Mouse (Mus musculus): ENCODE data around the gene Armcx5. TPM values are rescaled to one million over a fixed set of nuclear protein-coding genes. Genes with fewer than 3 reads are reported as not detected.

Armcx5 gene
- total RNA-seq (2021) (1 to 10 TPM; 4.9 to 6.5 TPM), polyA plus RNA-seq (2012; rRNA removed) (1.8 and 3.0 TPM in 2 replicates)
- long read RNA-seq, partial matches to known transcripts = 0 of 5 reads
- long read RNA-seq, other reads (novel, unspliced or antisense) = 1 of 5 reads

GRCm38 (mm10) chrX:135742304-135743055 lies at the start of gene Armcx5, which contains the start of gene Gprasp1:
Gene Armcx5 (plus strand): TSS chrX:135742733.
Gene Gprasp1 (plus strand): TSS chrX:135742733.
- no peaks in the 10 kb centered on the region for H3K27me3 ChIP-seq (ENCODE audit: control insufficient read depth, insufficient read depth, low read length)
- 10% methylated on average over 48 of the region's 48 CpGs for WGBS
- peak within 1 kb of the TSS; percentile 84 for H3K27ac ChIP-seq
- peak within 1 kb of the TSS; percentile 70 for H3K4me3 ChIP-seq
- peak within 1 kb of the TSS; percentile 95 for H3K9ac ChIP-seq (ENCODE audit: low read depth, low read length)
- peak; percentile 89 for DNase-seq
- 0 out of 2 replicates have a peak, but pooled peaks cover 2% of the 10 kb centered on the region for H3K36me3 ChIP-seq (ENCODE audit: control insufficient read depth, insufficient read depth, low read length)
- intact Hi-C loops (cut with DNase I) = loop anchor here (5.0 to 10.0 kb wide), 2 partner anchors 88 to 145 kb away; no protein-coding TSS in a partner anchor
- H3K79me2 ChIP-seq (replicated peaks; ENCODE audit: control insufficient read depth, insufficient read depth, low read length) = no peaks in the 10 kb centered on the region
- TF ChIP-seq POLR2A (IDR thresholded peaks at IDR 0.05; ENCODE audit: insufficient read depth, low read depth, low read length) (peak; percentile 82), CTCF (IDR thresholded peaks at IDR 0.05) (no peak)
- H3K4me1 ChIP-seq (ENCODE audit: control insufficient read depth, insufficient read depth, low read length) = no peaks in the 10 kb centered on the region

- H3K4me3 ChIP-seq = no peak within 1 kb of the TSS
- TF ChIP-seq EP300 (IDR thresholded peaks at IDR 0.05; ENCODE audit: insufficient read depth, low read depth, low read length) (no peak), CTCF (IDR thresholded peaks at IDR 0.05) (no peak), POLR2A (IDR thresholded peaks at IDR 0.05; ENCODE audit: insufficient read depth, low read depth, low read length) (no peak)
- no peaks in the 10 kb centered on the region for H3K36me3 ChIP-seq (ENCODE audit: control insufficient read depth, insufficient read depth, low read length)
- WGBS = 76% methylated on average over 1 of the region's 1 CpGs
- H3K4me1 ChIP-seq (ENCODE audit: control insufficient read depth, insufficient read depth, low read length) = no peaks in the 10 kb centered on the region
- H3K27ac ChIP-seq = no peak within 1 kb of the TSS
- no peak within 1 kb of the TSS for H3K9ac ChIP-seq (ENCODE audit: low read depth, low read length)
- intact Hi-C loops (cut with DNase I) = no loop called here
- no peaks in the 10 kb centered on the region for H3K27me3 ChIP-seq (ENCODE audit: control insufficient read depth, insufficient read depth, low read length)
- no peak for DNase-seq
- no peaks in the 10 kb centered on the region for H3K79me2 ChIP-seq (replicated peaks; ENCODE audit: control insufficient read depth, insufficient read depth, low read length)
These were observed 48.9 kb upstream of the Armcx5 start, which contains the start of gene Tcp11x2 for GRCm38 (mm10) chrX:135693633-135694032. Gene Tcp11x2 (minus strand): TSS chrX:135693790.

GRCm38 (mm10) chrX:135703111-135703510 lies 39.4 kb upstream of the Armcx5 start:
- Histone ChIP-seq H3K4me3 (no peak overlapping the region), H3K79me2 (replicated peaks; ENCODE audit: control insufficient read depth, insufficient read depth, low read length) (no peaks in the 10 kb centered on the region), H3K9ac (ENCODE audit: low read depth, low read length) (no peak overlapping the region), H3K36me3 (ENCODE audit: control insufficient read depth, insufficient read depth, low read length) (no peaks in the 10 kb centered on the region), H3K4me1 (ENCODE audit: control insufficient read depth, insufficient read depth, low read length) (no peaks in the 10 kb centered on the region), H3K27ac (no peak overlapping the region), H3K27me3 (ENCODE audit: control insufficient read depth, insufficient read depth, low read length) (no peaks in the 10 kb centered on the region)
- 81% methylated on average over 1 of the region's 1 CpGs for WGBS
- TF ChIP-seq POLR2A (IDR thresholded peaks at IDR 0.05; ENCODE audit: insufficient read depth, low read depth, low read length) = no peak
- no peak for TF ChIP-seq EP300 (IDR thresholded peaks at IDR 0.05; ENCODE audit: insufficient read depth, low read depth, low read length)
- no peak for TF ChIP-seq CTCF (IDR thresholded peaks at IDR 0.05)
- intact Hi-C loops (cut with DNase I) = loop anchor here (5.0 to 10.0 kb wide), 2 partner anchors 51 to 52 kb away; no protein-coding TSS in a partner anchor
- DNase-seq = no peak

GRCm38 (mm10) chrX:135704349-135704748 lies 38.2 kb upstream of the Armcx5 start:
- no peaks in the 10 kb centered on the region for H3K27me3 ChIP-seq (ENCODE audit: control insufficient read depth, insufficient read depth, low read length)
- H3K36me3 ChIP-seq (ENCODE audit: control insufficient read depth, insufficient read depth, low read length) = no peaks in the 10 kb centered on the region
- no peaks in the 10 kb centered on the region for H3K79me2 ChIP-seq (replicated peaks; ENCODE audit: control insufficient read depth, insufficient read depth, low read length)
- no peak for DNase-seq
- 18% methylated on average over 2 of the region's 2 CpGs for WGBS
- no peak overlapping the region for H3K9ac ChIP-seq (ENCODE audit: low read depth, low read length)
- no peak overlapping the region for H3K4me3 ChIP-seq
- no peak for TF ChIP-seq POLR2A (IDR thresholded peaks at IDR 0.05; ENCODE audit: insufficient read depth, low read depth, low read length)
- TF ChIP-seq CTCF (IDR thresholded peaks at IDR 0.05) = peak; percentile 50
- H3K4me1 ChIP-seq (ENCODE audit: control insufficient read depth, insufficient read depth, low read length) = no peaks in the 10 kb centered on the region
- intact Hi-C loops (cut with DNase I) = loop anchor here (5.0 to 10.0 kb wide), 2 partner anchors 50 to 52 kb away; no protein-coding TSS in a partner anchor
- no peak overlapping the region for H3K27ac ChIP-seq

- no peak overlapping the region; the same call in 1 of the 2 replicates for H3K27ac ChIP-seq
- intact Hi-C loops (cut with DNase I) = no loop called here
- no peak for DNase-seq
- H3K4me3 ChIP-seq = no peak overlapping the region
- H3K36me3 ChIP-seq (ENCODE audit: control insufficient read depth, insufficient read depth, low read length) = no peaks in the 10 kb centered on the region
- WGBS = 38% methylated on average over 2 of the region's 2 CpGs
- H3K4me1 ChIP-seq (ENCODE audit: control insufficient read depth, insufficient read depth, low read length) = no peaks in the 10 kb centered on the region
- TF ChIP-seq POLR2A (IDR thresholded peaks at IDR 0.05; ENCODE audit: insufficient read depth, low read depth, low read length) (no peak), CTCF (IDR thresholded peaks at IDR 0.05) (no peak), EP300 (IDR thresholded peaks at IDR 0.05; ENCODE audit: insufficient read depth, low read depth, low read length) (no peak)
- no peaks in the 10 kb centered on the region for H3K79me2 ChIP-seq (replicated peaks; ENCODE audit: control insufficient read depth, insufficient read depth, low read length)
- no peaks in the 10 kb centered on the region for H3K27me3 ChIP-seq (ENCODE audit: control insufficient read depth, insufficient read depth, low read length)
- H3K9ac ChIP-seq (ENCODE audit: low read depth, low read length) = no peak overlapping the region
These were observed 29.7 kb upstream of the Armcx5 start for GRCm38 (mm10) chrX:135712845-135713244.

- no peaks in the 10 kb centered on the region for H3K36me3 ChIP-seq (ENCODE audit: control insufficient read depth, insufficient read depth, low read length)
- H3K9ac ChIP-seq (ENCODE audit: low read depth, low read length) = no peak within 1 kb of the TSS
- H3K27ac ChIP-seq = no peak within 1 kb of the TSS
- no peaks in the 10 kb centered on the region for H3K79me2 ChIP-seq (replicated peaks; ENCODE audit: control insufficient read depth, insufficient read depth, low read length)
- H3K4me3 ChIP-seq = no peak within 1 kb of the TSS
- TF ChIP-seq CTCF (IDR thresholded peaks at IDR 0.05) (no peak), EP300 (IDR thresholded peaks at IDR 0.05; ENCODE audit: insufficient read depth, low read depth, low read length) (no peak), POLR2A (IDR thresholded peaks at IDR 0.05; ENCODE audit: insufficient read depth, low read depth, low read length) (no peak)
- intact Hi-C loops (cut with DNase I) = no loop called here
- WGBS = 81% methylated on average over 10 of the region's 10 CpGs
- H3K4me1 ChIP-seq (ENCODE audit: control insufficient read depth, insufficient read depth, low read length) = no peaks in the 10 kb centered on the region
- no peak for DNase-seq
- H3K27me3 ChIP-seq (ENCODE audit: control insufficient read depth, insufficient read depth, low read length) = no peaks in the 10 kb centered on the region
These were observed 17.4 kb upstream of the Armcx5 start, which contains the start of gene Tmsb15a for GRCm38 (mm10) chrX:135725161-135725560. Gene Tmsb15a (minus strand): TSS chrX:135725261.

All from heart, adult 2 months (tissue).